Mouse (Mus musculus): ENCODE results near the gene B9d2. TPM values are rescaled to one million over a fixed set of nuclear protein-coding genes. Genes with fewer than 3 reads are reported as not detected.

B9d2 gene
- polyA plus RNA-seq, 1 experiment from 2014 or later = 31.5 TPM

DNA sequence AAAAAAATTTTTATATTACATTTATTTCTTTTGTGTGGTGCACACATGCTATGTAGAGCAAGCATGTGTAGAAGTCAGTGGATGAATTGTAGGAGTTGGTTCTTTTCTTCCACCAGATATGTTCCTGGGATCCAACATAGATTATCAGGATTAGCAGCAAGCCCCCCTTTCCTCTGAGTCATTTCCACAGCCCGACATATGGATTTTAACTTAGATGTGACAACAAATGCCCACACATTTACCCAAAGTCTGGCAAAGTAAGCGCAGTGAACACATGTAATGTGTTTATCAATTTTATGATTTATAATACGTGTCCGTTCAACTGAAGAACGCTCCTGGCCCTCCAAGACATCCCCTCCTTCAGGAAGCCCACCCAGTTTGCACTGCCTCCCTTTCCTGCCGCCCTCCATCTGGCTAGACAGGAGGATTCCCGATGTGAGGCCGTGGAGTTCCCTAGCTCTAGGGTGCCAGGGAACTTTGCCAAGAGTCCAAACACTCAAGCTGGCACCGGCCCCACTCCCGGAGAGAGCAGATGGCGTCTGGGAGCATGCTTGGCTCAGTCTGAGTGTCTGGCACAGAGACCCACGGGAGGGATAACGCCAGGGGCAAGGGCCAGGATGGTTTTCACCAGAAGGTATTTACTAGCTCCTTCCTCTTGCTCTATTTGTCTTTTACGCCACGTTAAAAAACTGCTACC is 4.3 kb upstream of the B9d2 start:
- H3K9me3 ChIP-seq (ENCODE audit: control insufficient read depth, low read depth, low read length) = no peaks in the 10 kb centered on the region
- no peak overlapping the region for H3K9ac ChIP-seq (replicated peaks; ENCODE audit: low read depth, low read length)
- peaks cover 16% of the 10 kb centered on the region for H3K27me3 ChIP-seq (ENCODE audit: control insufficient read depth, insufficient read depth, low read length)
- 49% methylated on average over 15 of the region's 15 CpGs for WGBS
- H3K36me3 ChIP-seq (ENCODE audit: control insufficient read depth, insufficient read depth, low read length) = no peaks in the 10 kb centered on the region
- H3K27ac ChIP-seq (ENCODE audit: low read length) = no peak overlapping the region
- no peak overlapping the region for H3K4me2 ChIP-seq (replicated peaks; ENCODE audit: low read depth, low read length)
- H3K4me1 ChIP-seq (ENCODE audit: control insufficient read depth, insufficient read depth, low read length) = peaks cover 14% of the 10 kb centered on the region; the same call in 1 of the 2 replicates
- no peak for ATAC-seq (ENCODE audit: insufficient number of reproducible peaks, insufficient read depth, low FRiP score, low read depth)
- H3K4me3 ChIP-seq (ENCODE audit: low read depth, low read length) = no peak overlapping the region

GRCm38 (mm10) chr7:25677013-25677412 is 3.6 kb upstream of the B9d2 start:
- H3K4me1 ChIP-seq (ENCODE audit: control insufficient read depth, insufficient read depth, low read length) = peaks cover 18% of the 10 kb centered on the region; the same call in 1 of the 2 replicates
- no peak for ATAC-seq (ENCODE audit: insufficient number of reproducible peaks, insufficient read depth, low FRiP score, low read depth)
- no peak overlapping the region for H3K4me2 ChIP-seq (replicated peaks; ENCODE audit: low read depth, low read length)
- WGBS = 94% methylated on average over 7 of the region's 7 CpGs
- H3K9ac ChIP-seq (replicated peaks; ENCODE audit: low read depth, low read length) = no peak overlapping the region
- H3K9me3 ChIP-seq (ENCODE audit: control insufficient read depth, low read depth, low read length) = no peaks in the 10 kb centered on the region
- no peak overlapping the region for H3K27ac ChIP-seq (ENCODE audit: low read length)
- H3K27me3 ChIP-seq (ENCODE audit: control insufficient read depth, insufficient read depth, low read length) = peaks cover 16% of the 10 kb centered on the region
- H3K4me3 ChIP-seq (ENCODE audit: low read depth, low read length) = no peak overlapping the region
- no peaks in the 10 kb centered on the region for H3K36me3 ChIP-seq (ENCODE audit: control insufficient read depth, insufficient read depth, low read length)

DNA sequence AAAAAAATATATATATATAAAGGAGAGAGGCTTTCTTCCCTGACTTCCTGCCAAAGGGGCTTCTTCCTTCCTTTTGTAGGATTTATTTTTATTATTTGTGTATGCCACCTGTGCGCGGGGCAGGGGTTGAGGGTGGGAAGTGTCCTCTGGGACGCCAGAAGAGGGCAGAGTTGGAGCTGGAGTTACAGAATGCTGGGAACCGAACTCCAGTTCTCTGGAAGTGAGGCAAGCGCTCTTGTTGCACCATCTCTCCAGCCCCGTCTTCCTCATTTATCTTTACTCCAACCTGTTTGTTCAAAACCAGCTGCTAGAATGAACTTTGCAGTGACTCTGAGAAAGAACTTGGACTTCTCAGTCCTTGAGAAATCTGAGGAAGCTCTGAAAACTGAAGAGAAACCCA is 609 bp upstream of the B9d2 start:
- WGBS = 8% methylated on average over 6 of the region's 6 CpGs
- peaks cover 11% of the 10 kb centered on the region; the same call in 1 of the 2 replicates for H3K4me1 ChIP-seq (ENCODE audit: control insufficient read depth, insufficient read depth, low read length)
- H3K4me3 ChIP-seq (ENCODE audit: low read depth, low read length) = peak overlapping the region; percentile 60
- peak overlapping the region; percentile 90; the same call in 1 of the 2 replicates for H3K27ac ChIP-seq (ENCODE audit: low read length)
- no peaks in the 10 kb centered on the region for H3K9me3 ChIP-seq (ENCODE audit: control insufficient read depth, low read depth, low read length)
- peaks cover 3% of the 10 kb centered on the region; the same call in 1 of the 2 replicates for H3K27me3 ChIP-seq (ENCODE audit: control insufficient read depth, insufficient read depth, low read length)
- H3K36me3 ChIP-seq (ENCODE audit: control insufficient read depth, insufficient read depth, low read length) = no peaks in the 10 kb centered on the region
- H3K4me2 ChIP-seq (replicated peaks; ENCODE audit: low read depth, low read length) = peak overlapping the region; percentile 57
- ATAC-seq (ENCODE audit: insufficient number of reproducible peaks, insufficient read depth, low FRiP score, low read depth) = no peak
- no peak overlapping the region for H3K9ac ChIP-seq (replicated peaks; ENCODE audit: low read depth, low read length)

DNA sequence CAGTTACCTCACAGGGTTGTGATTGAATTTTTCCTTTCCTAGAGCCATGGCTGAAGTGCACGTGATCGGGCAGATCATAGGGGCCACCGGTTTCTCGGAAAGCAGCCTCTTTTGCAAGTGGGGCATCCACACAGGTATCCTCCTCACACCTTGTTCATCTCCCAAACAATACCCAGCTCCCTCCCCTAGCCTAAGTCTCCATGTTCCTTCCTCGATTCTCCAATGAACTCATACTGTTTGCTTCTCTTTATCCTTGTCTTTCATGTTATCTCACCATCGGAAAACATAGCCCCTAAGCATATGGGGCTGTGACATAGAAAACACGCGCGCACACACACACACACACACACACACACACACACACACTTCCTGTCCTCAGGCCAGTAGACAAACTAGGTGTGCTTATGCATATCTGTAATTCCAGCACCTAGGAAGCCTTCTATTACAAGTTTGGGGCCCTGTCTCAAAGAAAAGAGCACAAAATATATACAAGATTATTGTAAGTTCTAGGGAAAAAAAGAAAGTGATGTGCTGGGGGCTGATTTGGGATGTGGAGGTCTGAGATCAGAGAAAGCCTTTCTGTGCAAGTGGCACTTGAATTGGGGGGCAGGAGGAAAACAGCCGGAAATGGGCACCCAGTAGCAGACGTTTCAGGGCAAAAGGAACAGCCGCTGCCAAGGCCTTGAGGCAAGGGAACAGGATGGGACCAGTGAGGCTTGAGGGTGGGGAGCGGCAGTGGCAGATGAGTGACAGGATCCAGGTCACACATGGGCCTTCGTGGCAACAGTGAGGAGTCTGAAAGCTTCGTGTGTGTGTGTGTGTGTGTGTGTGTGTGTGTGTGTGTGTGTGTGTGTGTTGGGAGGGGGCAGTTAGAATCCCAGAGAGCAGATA is 1.0 kb downstream of the B9d2 start:
- peak overlapping the region; percentile 60; the same call in 1 of the 2 replicates for H3K4me3 ChIP-seq (ENCODE audit: low read depth, low read length)
- 57% methylated on average over 15 of the region's 15 CpGs for WGBS
- peak overlapping the region; percentile 57 for H3K4me2 ChIP-seq (replicated peaks; ENCODE audit: low read depth, low read length)
- H3K27ac ChIP-seq (ENCODE audit: low read length) = no peak overlapping the region
- no peaks in the 10 kb centered on the region for H3K27me3 ChIP-seq (ENCODE audit: control insufficient read depth, insufficient read depth, low read length)
- no peak overlapping the region for H3K9ac ChIP-seq (replicated peaks; ENCODE audit: low read depth, low read length)
- H3K9me3 ChIP-seq (ENCODE audit: control insufficient read depth, low read depth, low read length) = no peaks in the 10 kb centered on the region
- peaks cover 12% of the 10 kb centered on the region; the same call in 1 of the 2 replicates for H3K4me1 ChIP-seq (ENCODE audit: control insufficient read depth, insufficient read depth, low read length)
- H3K36me3 ChIP-seq (ENCODE audit: control insufficient read depth, insufficient read depth, low read length) = no peaks in the 10 kb centered on the region
- no peak for ATAC-seq (ENCODE audit: insufficient number of reproducible peaks, insufficient read depth, low FRiP score, low read depth)

DNA sequence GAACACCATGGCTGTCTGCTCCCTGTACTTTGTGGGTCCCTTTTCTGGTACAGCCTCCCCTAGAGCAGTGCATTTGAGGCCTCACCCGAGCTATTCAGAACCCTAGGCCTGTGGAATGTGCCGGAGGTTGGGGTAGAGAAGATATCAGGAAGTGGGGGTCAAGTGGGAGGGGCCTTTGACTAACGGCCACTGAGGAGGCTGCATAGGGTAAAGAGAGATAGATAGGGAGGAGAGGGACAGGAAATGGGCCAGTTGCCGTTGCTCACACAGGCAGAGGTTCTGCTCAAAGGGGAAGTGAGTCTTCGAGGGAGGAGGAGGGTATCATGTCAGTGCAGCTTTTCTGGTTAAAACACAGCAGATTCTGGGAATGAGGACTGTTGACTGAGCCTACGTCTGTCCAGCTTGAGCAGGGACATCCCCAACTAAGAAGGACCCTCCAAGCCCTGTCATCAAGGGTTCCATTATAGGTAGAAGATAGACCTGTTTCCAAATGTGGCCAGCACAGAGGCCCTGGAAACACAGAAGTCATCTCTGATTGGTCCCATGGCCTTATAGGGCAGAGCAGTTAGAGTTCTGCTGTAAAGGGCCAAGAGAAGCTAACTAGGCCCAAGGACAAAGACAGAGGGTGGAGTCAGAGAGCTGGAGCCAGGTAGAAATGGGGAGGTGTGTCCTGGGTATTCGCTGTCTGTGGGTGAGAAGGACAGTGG is 3.0 kb downstream of the B9d2 start:
- Histone ChIP-seq H3K4me1 (ENCODE audit: control insufficient read depth, insufficient read depth, low read length) (peaks cover 26% of the 10 kb centered on the region; the same call in 1 of the 2 replicates), H3K4me3 (ENCODE audit: low read depth, low read length) (no peak overlapping the region), H3K27me3 (ENCODE audit: control insufficient read depth, insufficient read depth, low read length) (no peaks in the 10 kb centered on the region; the same call in 1 of the 2 replicates), H3K4me2 (replicated peaks; ENCODE audit: low read depth, low read length) (no peak overlapping the region), H3K9me3 (ENCODE audit: control insufficient read depth, low read depth, low read length) (no peaks in the 10 kb centered on the region), H3K27ac (ENCODE audit: low read length) (no peak overlapping the region), H3K9ac (replicated peaks; ENCODE audit: low read depth, low read length) (no peak overlapping the region), H3K36me3 (ENCODE audit: control insufficient read depth, insufficient read depth, low read length) (no peaks in the 10 kb centered on the region)
- WGBS = 57% methylated on average over 7 of the region's 7 CpGs
- ATAC-seq (ENCODE audit: insufficient number of reproducible peaks, insufficient read depth, low FRiP score, low read depth) = no peak

- H3K9me3 ChIP-seq (ENCODE audit: control insufficient read depth, low read depth, low read length) = no peaks in the 10 kb centered on the region
- no peak overlapping the region for H3K4me3 ChIP-seq (ENCODE audit: low read depth, low read length)
- peaks cover 29% of the 10 kb centered on the region; the same call in 1 of the 2 replicates for H3K4me1 ChIP-seq (ENCODE audit: control insufficient read depth, insufficient read depth, low read length)
- WGBS = 89% methylated on average over 6 of the region's 6 CpGs
- no peak for ATAC-seq (ENCODE audit: insufficient number of reproducible peaks, insufficient read depth, low FRiP score, low read depth)
- H3K36me3 ChIP-seq (ENCODE audit: control insufficient read depth, insufficient read depth, low read length) = no peaks in the 10 kb centered on the region
- no peaks in the 10 kb centered on the region; the same call in 1 of the 2 replicates for H3K27me3 ChIP-seq (ENCODE audit: control insufficient read depth, insufficient read depth, low read length)
- H3K9ac ChIP-seq (replicated peaks; ENCODE audit: low read depth, low read length) = no peak overlapping the region
- H3K27ac ChIP-seq (ENCODE audit: low read length) = no peak overlapping the region
- H3K4me2 ChIP-seq (replicated peaks; ENCODE audit: low read depth, low read length) = no peak overlapping the region
Measured at GRCm38 (mm10) chr7:25684659-25685058, 4.1 kb downstream of the B9d2 start.

DNA sequence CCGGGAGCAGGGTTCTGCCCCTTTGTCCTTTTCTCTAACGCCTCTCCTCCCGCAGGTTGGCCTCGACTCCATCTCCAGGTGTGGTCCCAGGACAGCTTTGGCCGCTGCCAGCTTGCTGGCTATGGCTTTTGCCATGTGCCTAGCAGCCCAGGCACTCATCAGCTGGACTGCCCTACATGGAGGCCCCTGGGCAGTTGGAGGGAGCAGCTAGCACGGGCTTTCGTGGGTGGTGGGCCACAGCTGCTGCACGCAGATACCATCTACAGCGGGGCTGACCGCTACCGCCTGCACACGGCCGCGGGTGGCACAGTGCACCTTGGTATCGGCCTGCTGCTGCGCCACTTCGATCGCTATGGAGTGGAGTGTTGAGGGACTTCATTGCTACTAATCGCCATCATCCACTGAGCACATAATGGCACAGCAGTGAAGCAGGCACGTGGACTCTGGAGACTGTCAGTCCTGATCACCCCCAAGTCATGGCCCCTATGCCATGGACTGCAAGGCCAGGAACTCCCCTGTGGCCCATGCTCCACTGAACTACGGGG is 5.4 kb downstream of the B9d2 start:
- no peaks in the 10 kb centered on the region for H3K36me3 ChIP-seq (ENCODE audit: control insufficient read depth, insufficient read depth, low read length)
- ATAC-seq (ENCODE audit: insufficient number of reproducible peaks, insufficient read depth, low FRiP score, low read depth) = no peak
- 71% methylated on average over 21 of the region's 21 CpGs for WGBS
- no peaks in the 10 kb centered on the region for H3K9me3 ChIP-seq (ENCODE audit: control insufficient read depth, low read depth, low read length)
- peak overlapping the region; percentile 70; the same call in 1 of the 2 replicates for H3K4me3 ChIP-seq (ENCODE audit: low read depth, low read length)
- H3K27me3 ChIP-seq (ENCODE audit: control insufficient read depth, insufficient read depth, low read length) = no peaks in the 10 kb centered on the region; the same call in 1 of the 2 replicates
- no peak overlapping the region; the same call in 1 of the 2 replicates for H3K9ac ChIP-seq (replicated peaks; ENCODE audit: low read depth, low read length)
- peaks cover 26% of the 10 kb centered on the region; the same call in 1 of the 2 replicates for H3K4me1 ChIP-seq (ENCODE audit: control insufficient read depth, insufficient read depth, low read length)
- H3K4me2 ChIP-seq (replicated peaks; ENCODE audit: low read depth, low read length) = peak overlapping the region; percentile 97
- H3K27ac ChIP-seq (ENCODE audit: low read length) = no peak overlapping the region

Data from stomach, embryonic 14.5 days (tissue).